Mouse (Mus musculus): Measurements from ENCODE around the gene Col1a2.

Col1a2 gene

DNA sequence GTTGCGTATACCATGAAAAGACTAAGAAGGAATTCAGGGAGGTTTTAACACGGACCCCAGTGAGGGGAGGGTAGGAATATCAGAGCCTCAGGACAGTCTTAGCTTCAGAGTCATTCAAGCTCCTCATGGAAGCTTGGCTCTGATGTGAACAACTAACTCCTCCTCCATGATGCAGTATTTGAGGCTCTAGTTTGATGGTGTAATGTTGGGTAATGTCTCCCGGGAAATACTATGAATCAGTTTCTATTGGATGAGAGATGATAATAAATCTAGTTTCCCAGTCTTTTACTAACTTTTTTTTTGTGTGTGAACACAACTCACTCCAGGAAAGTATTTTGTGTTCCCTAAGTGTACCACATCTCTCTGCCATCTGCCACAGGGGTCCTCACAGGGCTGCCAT, 84.1 kb downstream of the Col1a2 start:
- DNase-seq (ENCODE audit: low spot score) = no peak

DNA sequence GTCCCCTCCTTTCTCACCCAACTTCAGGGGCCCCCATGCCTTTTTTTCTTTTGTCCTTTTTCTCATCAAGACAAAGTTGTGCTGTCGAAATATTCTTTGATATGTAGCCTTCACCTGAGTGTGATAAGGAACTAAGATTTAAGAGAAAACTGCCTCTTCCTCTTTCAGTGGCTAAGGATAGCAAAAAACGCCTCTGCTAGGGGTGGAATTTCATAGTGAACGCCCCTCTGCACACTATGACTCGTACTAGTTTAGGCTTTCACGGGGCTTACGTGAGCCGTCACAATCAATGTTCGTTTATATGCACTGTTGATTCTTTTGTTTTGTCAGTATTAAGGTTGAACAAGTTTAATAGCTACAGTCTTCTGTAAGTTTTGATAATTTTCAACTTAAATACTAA, 85.5 kb downstream of the Col1a2 start:
- no peak for DNase-seq (ENCODE audit: low spot score)

Data from retina, embryonic 14.5 days (tissue).